Mouse (Mus musculus) erythroblast, embryonic 14.5 days (primary cell): ENCODE measurements around the gene Ccl22.

Experiments used
- GATA1 ChIP-seq: IDR thresholded peaks from 2 replicates; pipeline ENCODE4 v1.6.1; 2012; ENCODE audit warnings: low read length, inconsistent platforms, mixed read lengths
- TAL1 ChIP-seq: IDR thresholded peaks from 3 replicates; pipeline ENCODE4 v1.6.1; 2012; ENCODE audit warnings: low read length, inconsistent platforms, mixed read lengths

GRCm38 (mm10) chr8:94783890-94784289 is 38.5 kb downstream of the Ccl22 start:
- TF ChIP-seq GATA1 (no peak), TAL1 (no peak)
